Mouse (Mus musculus): Measurements from ENCODE around the gene Arhgap21. TPM values are rescaled to one million over a fixed set of nuclear protein-coding genes. Genes with fewer than 3 reads are reported as not detected.

Arhgap21 gene
- total RNA-seq, 1 experiment from 2014 or later: 85.1 TPM

- DNase-seq: no peak
Measured at GRCm38 (mm10) chr2:20894100-20894690, 74.5 kb downstream of the Arhgap21 start.

GRCm38 (mm10) chr2:20888751-20889150 lies 79.9 kb downstream of the Arhgap21 start:
- DNase-seq: no peak

- no peak for DNase-seq
Measured at GRCm38 (mm10) chr2:20883288-20883687, 85.4 kb downstream of the Arhgap21 start.

GRCm38 (mm10) chr2:20879877-20880605 lies 88.6 kb downstream of the Arhgap21 start:
- DNase-seq: no peak

GRCm38 (mm10) chr2:20874621-20875020 lies 94.1 kb downstream of the Arhgap21 start:
- no peak for DNase-seq

- no peak for DNase-seq
Measured at GRCm38 (mm10) chr2:20869212-20869965, 99.3 kb downstream of the Arhgap21 start.

GRCm38 (mm10) chr2:20868052-20868451 lies 100.6 kb downstream of the Arhgap21 start:
- DNase-seq: no peak

GRCm38 (mm10) chr2:20865795-20866194 lies 102.9 kb downstream of the Arhgap21 start:
- DNase-seq: no peak

GRCm38 (mm10) chr2:20864569-20864968 lies 104.1 kb downstream of the Arhgap21 start:
- DNase-seq: no peak

GRCm38 (mm10) chr2:20860756-20861155 lies 107.9 kb downstream of the Arhgap21 start:
- no peak for DNase-seq

- no peak for DNase-seq
Measured at GRCm38 (mm10) chr2:20849346-20849745, 119.3 kb downstream of the Arhgap21 start.

- DNase-seq: no peak
Measured at GRCm38 (mm10) chr2:20831608-20832406, 136.9 kb downstream of the Arhgap21 start.

- no peak for DNase-seq
Measured at GRCm38 (mm10) chr2:20830882-20831281, 137.8 kb downstream of the Arhgap21 start.

GRCm38 (mm10) chr2:20826258-20826657 lies 142.4 kb downstream of the Arhgap21 start:
- DNase-seq: no peak

- DNase-seq: no peak
Measured at GRCm38 (mm10) chr2:20818226-20818625, 150.5 kb downstream of the Arhgap21 start.

GRCm38 (mm10) chr2:20813986-20814385 lies 154.7 kb downstream of the Arhgap21 start:
- DNase-seq: no peak

- peak; percentile 15 for DNase-seq
Measured at GRCm38 (mm10) chr2:20811506-20811905, 157.2 kb downstream of the Arhgap21 start.

GRCm38 (mm10) chr2:20801236-20801890 lies 167.3 kb downstream of the Arhgap21 start:
- DNase-seq: no peak
